Mouse (Mus musculus): Measurements from ENCODE around the gene Olig1. TPM values are rescaled to one million over a fixed set of nuclear protein-coding genes. Genes with fewer than 3 reads are reported as not detected.

Gene Olig1
- total and polyA plus RNA-seq, 3 experiments, result not detected

- no peaks in the 10 kb centered on the region for H3K4me1 ChIP-seq (ENCODE audit: control insufficient read depth in 1 of 2, insufficient read depth in 2 of 2, low read length in 2 of 2)
- H3K79me2 ChIP-seq (ENCODE audit: control insufficient read depth, insufficient read depth, low read length, poor library complexity), result no peaks in the 10 kb centered on the region
- H3K9ac ChIP-seq (ENCODE audit: control insufficient read depth, low read depth, low read length, poor library complexity, severe bottlenecking), result no peak overlapping the region
- TF ChIP-seq KAT2A (conservative IDR thresholded peaks at IDR 0.05; ENCODE audit: low read depth, low read length) (no peak), USF1 (IDR thresholded peaks at IDR 0.05; ENCODE audit: low read depth, low read length) (no peak), EP300 (IDR thresholded peaks at IDR 0.05; ENCODE audit: low read depth in 1 of 2, low read length in 2 of 2) (no peak), USF2 (IDR thresholded peaks at IDR 0.05; ENCODE audit: borderline replicate concordance in 1 of 2, insufficient read depth in 1 of 2, low read depth in 1 of 2, low read length in 2 of 2) (no peak), GATA1 (IDR thresholded peaks at IDR 0.05; ENCODE audit: low read depth, low read length) (no peak), SIN3A (IDR thresholded peaks at IDR 0.05; ENCODE audit: low read length) (no peak), ZMIZ1 (IDR thresholded peaks at IDR 0.05; ENCODE audit: low read depth, low read length) (no peak), MAX (IDR thresholded peaks at IDR 0.05; ENCODE audit: low read length) (no peak), TCF12 (IDR thresholded peaks at IDR 0.05; ENCODE audit: low read depth, low read length) (no peak), POLR2A (IDR thresholded peaks at IDR 0.05; ENCODE audit: control insufficient read depth in 1 of 2, insufficient read depth in 1 of 2, low read depth in 1 of 2, low read length in 2 of 2, poor library complexity in 1 of 2) (no peak), JUND (IDR thresholded peaks at IDR 0.05; ENCODE audit: low read depth, low read length) (no peak), GABPA (IDR thresholded peaks at IDR 0.05; ENCODE audit: low read depth, low read length) (no peak), BHLHE40 (IDR thresholded peaks at IDR 0.05; ENCODE audit: borderline replicate concordance, low read depth, low read length) (no peak), UBTF (IDR thresholded peaks at IDR 0.05; ENCODE audit: borderline replicate concordance, insufficient read depth, low read depth, low read length) (no peak), TBP (IDR thresholded peaks at IDR 0.05; ENCODE audit: low read depth, low read length) (no peak), ZC3H11A (IDR thresholded peaks at IDR 0.05; ENCODE audit: low read depth, low read length) (no peak), POLR2AphosphoS2 (IDR thresholded peaks at IDR 0.05; ENCODE audit: low read length) (no peak), MXI1 (IDR thresholded peaks at IDR 0.05; ENCODE audit: low read depth, low read length) (no peak), RAD21 (IDR thresholded peaks at IDR 0.05; ENCODE audit: low read depth, low read length) (no peak), ZKSCAN1 (IDR thresholded peaks at IDR 0.05; ENCODE audit: low read depth, low read length) (no peak)
- no peaks in the 10 kb centered on the region for H3K9me3 ChIP-seq (replicated peaks; ENCODE audit: insufficient read depth, low read length)
- no peak overlapping the region for H3K27ac ChIP-seq (ENCODE audit: control insufficient read depth, low read depth, low read length)
- H3K4me3 ChIP-seq (ENCODE audit: control insufficient read depth in 1 of 2, insufficient read depth in 1 of 2, low read depth in 2 of 2, low read length in 2 of 2), result no peak overlapping the region
- H3K27me3 ChIP-seq (ENCODE audit: control insufficient read depth in 1 of 2, insufficient read depth in 2 of 2, low read length in 2 of 2), result no peaks in the 10 kb centered on the region
- no peak for DNase-seq (ENCODE audit: low read depth, low spot score)
- no peaks in the 10 kb centered on the region for H3K36me3 ChIP-seq (ENCODE audit: control insufficient read depth in 1 of 2, insufficient read depth in 2 of 2, low read length in 2 of 2)
Measured at GRCm38 (mm10) chr16:91226038-91226882, 43.3 kb upstream of the Olig1 start.

All from MEL (cell line).